In the genomic region with DNA sequence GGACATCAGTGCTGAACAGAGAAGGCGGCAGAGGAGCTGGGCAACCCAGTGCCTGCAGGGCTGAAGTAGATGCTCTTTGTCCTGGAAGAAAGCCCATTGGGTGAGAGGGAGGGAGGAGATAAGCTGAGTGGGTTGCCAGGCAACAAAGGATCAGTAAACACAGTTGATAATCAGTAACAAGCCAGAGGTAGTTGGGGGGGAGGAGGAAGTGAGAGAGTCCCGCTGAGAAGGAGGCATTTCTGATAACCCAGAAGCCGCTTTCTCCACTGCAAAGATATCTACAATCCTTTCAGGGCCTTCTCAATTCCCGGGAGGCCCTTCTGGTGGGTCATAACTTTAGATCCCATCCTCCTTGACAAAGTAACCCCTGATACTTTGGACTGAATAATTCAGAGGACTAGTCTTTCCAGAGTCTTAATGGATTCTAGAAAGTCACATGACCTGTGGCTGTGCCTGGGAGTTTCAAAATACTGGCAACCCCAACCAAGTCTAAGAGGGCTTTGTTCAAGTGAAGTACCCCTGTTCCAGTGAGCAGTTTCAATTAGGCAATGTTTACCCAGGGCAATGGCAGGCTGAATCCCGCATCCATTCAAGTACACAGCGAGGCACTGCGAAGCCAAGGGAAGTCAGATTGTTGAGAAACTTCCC, we compare ENCODE assay signal across 8 mouse cellular contexts.
DNase-seq lines count a peak whose midpoint lies in the region; ATAC-seq and TF ChIP-seq lines count a peak whose summit lies in the region.

No protein-coding gene starts in this region.

- H3K4me2 ChIP-seq in midbrain, embryonic 14.5 days (ENCODE audit: low read length): 0 out of 2 replicates have a peak overlapping the region, but pooled peaks have one; percentile 12
- H3K4me2 ChIP-seq in stomach, embryonic 16.5 days (ENCODE audit: low read depth, low read length): 0 out of 2 replicates have a peak overlapping the region, but pooled peaks have one; percentile 9

- peak overlapping the region; percentile 69 for H3K27ac ChIP-seq in midbrain, embryonic 14.5 days (replicated peaks; ENCODE audit: low read depth, low read length)
- H3K27ac ChIP-seq in stomach, embryonic 16.5 days (ENCODE audit: low read length): peak overlapping the region; percentile 51; the same call in 1 of the 2 replicates

- CTCF ChIA-PET in Patski (lab: Charles Lee): interaction anchor here (1.2 to 1.9 kb wide), 5 partner anchors 10 to 268 kb away, joined by 3 to 6 read pairs (median 4); no protein-coding TSS in a partner anchor

- H3K4me3 ChIP-seq in midbrain, embryonic 14.5 days (replicated peaks; ENCODE audit: low read depth, low read length): no peak overlapping the region
- no peak overlapping the region for H3K4me3 ChIP-seq in stomach, embryonic 16.5 days (replicated peaks; ENCODE audit: low read length)

- no peaks in the 10 kb centered on the region for H3K27me3 ChIP-seq in Patski
- H3K27me3 ChIP-seq in midbrain, embryonic 14.5 days (ENCODE audit: control insufficient read depth, insufficient read depth, low read length): no peaks in the 10 kb centered on the region
- H3K27me3 ChIP-seq in stomach, embryonic 16.5 days (ENCODE audit: control insufficient read depth, insufficient read depth, low read length): no peaks in the 10 kb centered on the region

- 3% methylated on average over 7 of the region's 7 CpGs for WGBS in midbrain, embryonic 14.5 days
- WGBS in stomach, embryonic 16.5 days: 25% methylated on average over 7 of the region's 7 CpGs

- H3K36me3 ChIP-seq in midbrain, embryonic 14.5 days (ENCODE audit: control insufficient read depth, insufficient read depth, low read length): peaks cover 13% of the 10 kb centered on the region
- H3K36me3 ChIP-seq in stomach, embryonic 16.5 days (ENCODE audit: control insufficient read depth, insufficient read depth, low read length): no peaks in the 10 kb centered on the region

- ATAC-seq in Patski: peak; percentile 82
- peak; percentile 94 for ATAC-seq in midbrain, embryonic 14.5 days (ENCODE audit: low FRiP score, low TSS enrichment)
- ATAC-seq in stomach, embryonic 16.5 days (ENCODE audit: insufficient read depth, low FRiP score): peak; percentile 91

- H3K9ac ChIP-seq in midbrain, embryonic 14.5 days (replicated peaks; ENCODE audit: low read length): no peak overlapping the region
- H3K9ac ChIP-seq in stomach, embryonic 16.5 days (ENCODE audit: low read length): no peak overlapping the region

- no peaks in the 10 kb centered on the region for H3K9me3 ChIP-seq in midbrain, embryonic 14.5 days (ENCODE audit: control insufficient read depth, low read length)
- no peaks in the 10 kb centered on the region for H3K9me3 ChIP-seq in stomach, embryonic 16.5 days (replicated peaks; ENCODE audit: control insufficient read depth, low read length)

- POLR2A ChIA-PET in Patski (lab: Charles Lee): interaction anchor here (0.6 kb wide), 1 partner anchor 63 kb away, joined by 3 read pairs; no protein-coding TSS in a partner anchor

- TF ChIP-seq CTCF in Patski (IDR thresholded peaks at IDR 0.05): no peak

- H3K4me1 ChIP-seq in midbrain, embryonic 14.5 days (ENCODE audit: control insufficient read depth, insufficient read depth, low read length): peaks cover 15% of the 10 kb centered on the region
- peaks cover 6% of the 10 kb centered on the region; the same call in 1 of the 2 replicates for H3K4me1 ChIP-seq in stomach, embryonic 16.5 days (ENCODE audit: control insufficient read depth, insufficient read depth, low read length)

- in situ Hi-C loops in Patski (cut with MboI; ENCODE audit: low pct_unique_long_range_greater_than_20kb): loop anchor here (10.0 kb wide), 1 partner anchor 149 kb away; no protein-coding TSS in a partner anchor

- peak; percentile 21 to 63 for DNase-seq in adrenal gland, adult (ENCODE audit: inconsistent age in 2 of 2, low spot score in 1 of 2)
- no peak for DNase-seq in adrenal gland, adult 18-20 months (ENCODE audit: low spot score in 2 of 2)
- peak; percentile 67 for DNase-seq in Patski (ENCODE audit: low read depth, low spot score)
- DNase-seq in fat pad, adult 2 months (ENCODE audit: extremely low read depth, low read depth, low spot score): peak; percentile 93
- peak; percentile 71 for DNase-seq in heart, postnatal 4 days
- peak; percentile 57 for DNase-seq in liver
- peak; percentile 90 for DNase-seq in midbrain, embryonic 14.5 days

Comparison
In these comparisons a context has a peak if more than half of its experiments do, and no peak if none do; other contexts are left out.
1. DNase-seq: peak in adrenal gland, adult (2 of 2), Patski (single experiment), fat pad, adult 2 months (single experiment), heart, postnatal 4 days (single experiment), liver (single experiment) and midbrain, embryonic 14.5 days (single experiment); none in adrenal gland, adult 18-20 months (0 of 2).
2. Peak in every context shown above with its lines, with median percentiles within 50 percentile points of each other: ATAC-seq.